Mouse (Mus musculus) stomach, postnatal 0 days (tissue): Measurements from ENCODE around the gene Atraid. TPM values are rescaled to one million over a fixed set of nuclear protein-coding genes. Genes with fewer than 3 reads are reported as not detected.
"Not testable (repeated sequence)": the region's sequence is repeated elsewhere in the genome, so short reads cannot be mapped to it uniquely, and the experiment has no call there.

Experiments used
- ATAC-seq: fragments of 200-750 bp; cut with Nextera tagmentation; 2 replicates; pipeline ENCODE4 v1.8.0; 2017; ENCODE audit not compliant: low FRiP score, low TSS enrichment
- DNase-seq: peaks from one replicate; pipeline ENCODE4 v3.0.0-alpha.2; 2016; ENCODE audit warnings: low spot score
- H3K27ac ChIP-seq: fragments of 300-500 bp; sonication (generic); replicated peaks from 2 replicates; pipeline ENCODE4 v1.5.1; 2014; ENCODE audit warnings: mild to moderate bottlenecking, control low read depth
- H3K27me3 ChIP-seq: fragments of 300-500 bp; sonication (generic); 2 replicates; pipeline ENCODE4 v1.6.1; 2014; ENCODE audit warnings: low read length; ENCODE audit not compliant: control insufficient read depth, insufficient read depth
- H3K36me3 ChIP-seq: fragments of 300-500 bp; sonication (generic); 2 replicates; pipeline ENCODE4 v1.6.1; 2014; ENCODE audit warnings: low read length, mixed read lengths; ENCODE audit not compliant: control insufficient read depth, insufficient read depth
- H3K4me1 ChIP-seq: fragments of 300-500 bp; sonication (generic); replicated peaks from 2 replicates; pipeline ENCODE4 v1.6.1; 2014; ENCODE audit warnings: antibody characterized with exemption; ENCODE audit not compliant: control insufficient read depth, insufficient read depth
- H3K4me2 ChIP-seq: fragments of 300-500 bp; sonication (generic); replicated peaks from 2 replicates; pipeline ENCODE4 v1.6.1; 2014; ENCODE audit warnings: low read depth, mild to moderate bottlenecking, control low read depth, moderate library complexity
- H3K4me3 ChIP-seq: fragments of 300-500 bp; sonication (generic); 2 replicates; pipeline ENCODE4 v1.5.1; 2014; ENCODE audit warnings: low read depth, low read length, control low read depth
- H3K9ac ChIP-seq: fragments of 300-500 bp; sonication (generic); 2 replicates; pipeline ENCODE4 v1.6.1; 2014; ENCODE audit warnings: mild to moderate bottlenecking, low read length, control low read depth, mixed read lengths
- H3K9me3 ChIP-seq: fragments of 300-500 bp; sonication (generic); 2 replicates; pipeline ENCODE4 v1.6.1; 2016; ENCODE audit warnings: low read length; ENCODE audit not compliant: control insufficient read depth
- CTCF ChIP-seq: IDR thresholded peaks from 2 replicates; pipeline ENCODE4 v1.5.1; 2016; ENCODE audit warnings: antibody characterized with exemption, low read depth, mild to moderate bottlenecking, moderate library complexity
- EP300 ChIP-seq: optimal IDR thresholded peaks from 2 replicates; pipeline ENCODE3; 2016; ENCODE audit warnings: antibody characterized with exemption
- WGBS: fragments of 180-500 bp; shearing (Covaris S2); extraction: QIAGEN DNeasy Blood & Tissue Kit; methylation state at CpG from one replicate; pipeline ENCODE4 v1.1.7; 2014; 5-methylcytosine and 5-hydroxymethylcytosine counted together
- polyA plus RNA-seq: library from polyadenylated mRNA; unstranded; fragments of >200 nt; fragmentation: Nextera tagmentation; extraction: Ambion mirVana; gene quantifications from 2 replicates; pipeline ENCODE4 v1.2.1, GENCODE M21; 2015

Atraid gene
- polyA plus RNA-seq, 1 experiment from 2014 or later = 192 TPM

GRCm38 (mm10) chr5:31012737-31013136 is 35.4 kb upstream of the Atraid start:
- DNase-seq (no peak), ATAC-seq (no peak)
- Histone ChIP-seq H3K9me3 (no peaks in the 10 kb centered on the region), H3K4me2 (no peak overlapping the region), H3K4me3 (no peak overlapping the region), H3K9ac (no peak overlapping the region), H3K27me3 (no peaks in the 10 kb centered on the region), H3K27ac (no peak overlapping the region), H3K36me3 (no peaks in the 10 kb centered on the region), H3K4me1 (no peaks in the 10 kb centered on the region)
- TF ChIP-seq CTCF = no peak
- TF ChIP-seq EP300 = no peak
- 70% methylated on average over 3 of the region's 3 CpGs for WGBS

DNA sequence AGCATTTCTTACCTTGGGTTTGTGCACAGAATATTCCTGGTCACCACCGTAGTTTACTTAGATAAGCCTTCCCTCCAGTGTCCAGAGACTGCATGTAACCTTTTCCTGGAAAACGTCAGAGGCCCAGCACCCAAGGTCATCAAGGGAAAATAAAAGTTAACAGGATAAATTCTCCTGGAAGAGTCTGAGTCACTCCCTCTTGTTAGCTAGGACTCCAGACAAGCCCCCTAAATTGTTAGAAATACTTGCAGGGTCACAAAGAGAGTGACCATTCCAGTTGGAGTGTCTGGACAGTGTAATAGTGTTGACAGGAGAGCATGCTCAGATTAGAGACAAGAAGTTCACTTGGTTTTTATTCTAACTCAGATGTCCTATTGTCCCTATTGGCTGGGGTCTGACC is 32.2 kb upstream of the Atraid start:
- WGBS = 36% methylated on average over 2 of the region's 2 CpGs
- no peak overlapping the region for H3K9ac ChIP-seq

DNA sequence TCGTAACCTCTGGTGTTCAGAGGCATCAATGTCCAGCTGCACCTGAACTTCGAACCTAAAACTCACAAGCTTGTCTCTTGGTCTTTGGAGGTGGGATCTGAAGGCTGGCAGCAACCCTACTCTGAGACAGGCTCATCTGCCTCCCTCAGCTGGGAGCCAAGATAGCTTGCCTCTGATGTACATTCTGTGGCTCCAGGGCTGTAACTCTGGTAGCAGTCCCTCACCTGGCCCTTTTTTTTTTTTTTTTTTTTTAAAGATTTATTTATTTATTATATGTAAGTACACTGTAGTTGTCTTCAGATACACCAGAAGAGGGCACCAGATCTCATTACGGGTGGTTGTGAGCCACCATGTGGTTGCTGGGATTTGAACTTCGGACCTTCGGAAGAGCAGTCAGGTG is 26.3 kb upstream of the Atraid start:
- not testable (repeated sequence) for H3K36me3 ChIP-seq, ATAC-seq, H3K4me3 ChIP-seq, H3K9me3 ChIP-seq, H3K9ac ChIP-seq, H3K4me2 ChIP-seq, H3K4me1 ChIP-seq, H3K27me3 ChIP-seq, DNase-seq, H3K27ac ChIP-seq
- WGBS = 93% methylated on average over 4 of the region's 5 CpGs

More for the DNA sequence above, 32.2 kb upstream of the Atraid start:
- H3K4me1 ChIP-seq = no peaks in the 10 kb centered on the region
- DNase-seq (no peak), ATAC-seq (no peak)
- H3K36me3 ChIP-seq = no peaks in the 10 kb centered on the region
- no peak overlapping the region for H3K4me2 ChIP-seq
- no peaks in the 10 kb centered on the region for H3K9me3 ChIP-seq
- H3K4me3 ChIP-seq = no peak overlapping the region
- TF ChIP-seq EP300 = no peak
- no peak for TF ChIP-seq CTCF
- no peak overlapping the region for H3K27ac ChIP-seq
- no peaks in the 10 kb centered on the region for H3K27me3 ChIP-seq

GRCm38 (mm10) chr5:31022690-31023089 is 25.4 kb upstream of the Atraid start:
- Histone ChIP-seq H3K27me3 (no peaks in the 10 kb centered on the region), H3K36me3 (no peaks in the 10 kb centered on the region), H3K4me1 (no peaks in the 10 kb centered on the region), H3K4me3 (no peak overlapping the region), H3K9me3 (no peaks in the 10 kb centered on the region), H3K27ac (no peak overlapping the region), H3K4me2 (no peak overlapping the region), H3K9ac (no peak overlapping the region)
- no peak for TF ChIP-seq EP300
- no peak for TF ChIP-seq CTCF
- ATAC-seq (no peak), DNase-seq (no peak)
- 30% methylated on average over 1 of the region's 1 CpGs for WGBS

DNA sequence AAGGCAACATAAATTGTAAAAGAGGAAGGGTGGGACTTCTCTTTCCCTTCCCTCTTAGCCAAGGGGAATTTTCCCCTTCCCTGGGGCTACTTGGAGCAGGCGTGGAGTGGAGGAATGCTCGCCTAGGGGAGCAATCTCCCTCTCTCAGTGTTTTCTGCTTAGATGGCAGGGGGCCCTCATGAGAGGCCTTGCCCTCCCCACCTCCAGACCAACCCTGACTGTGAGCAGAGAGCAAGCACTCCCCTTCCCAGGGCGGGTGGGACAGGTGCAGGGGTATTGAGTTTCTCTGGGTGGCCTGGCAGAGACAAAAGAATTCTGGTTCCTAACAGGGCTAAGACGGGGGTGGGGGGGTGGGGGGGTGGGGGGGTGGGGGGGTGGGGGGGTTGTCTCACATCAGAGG is 24.9 kb upstream of the Atraid start:
- H3K27ac ChIP-seq = no peak overlapping the region
- H3K9me3 ChIP-seq = no peaks in the 10 kb centered on the region
- no peak overlapping the region for H3K4me3 ChIP-seq
- TF ChIP-seq CTCF = no peak
- no peak for TF ChIP-seq EP300
- DNase-seq (no peak), ATAC-seq (no peak)
- no peak overlapping the region for H3K4me2 ChIP-seq
- no peaks in the 10 kb centered on the region for H3K4me1 ChIP-seq
- no peaks in the 10 kb centered on the region for H3K36me3 ChIP-seq
- WGBS = 40% methylated on average over 3 of the region's 4 CpGs
- no peak overlapping the region for H3K9ac ChIP-seq
- H3K27me3 ChIP-seq = no peaks in the 10 kb centered on the region

- Histone ChIP-seq H3K4me3 (no peak overlapping the region), H3K27ac (no peak overlapping the region), H3K4me1 (no peaks in the 10 kb centered on the region), H3K4me2 (no peak overlapping the region), H3K36me3 (no peaks in the 10 kb centered on the region), H3K9ac (no peak overlapping the region), H3K9me3 (no peaks in the 10 kb centered on the region), H3K27me3 (no peaks in the 10 kb centered on the region)
- DNase-seq (no peak), ATAC-seq (no peak)
- TF ChIP-seq EP300 (no peak), CTCF (no peak)
Measured at GRCm38 (mm10) chr5:31024641-31025040, 23.5 kb upstream of the Atraid start.
